Mouse (Mus musculus) intestine, embryonic 16.5 days (tissue): ENCODE data around the gene Faiml. TPM values are rescaled to one million over a fixed set of nuclear protein-coding genes. Genes with fewer than 3 reads are reported as not detected.

ENCODE experiments used
- ATAC-seq: fragments of 200-750 bp; cut with Nextera tagmentation; 2 replicates; pipeline ENCODE4 v1.8.0; 2017; ENCODE audit warnings: moderate TSS enrichment, moderate library complexity
- H3K27ac ChIP-seq: fragments of 300-500 bp; sonication (generic); 2 replicates; pipeline ENCODE4 v1.5.1; 2014; ENCODE audit warnings: mild to moderate bottlenecking, low read length
- H3K27me3 ChIP-seq: fragments of 300-500 bp; sonication (generic); replicated peaks from 2 replicates; pipeline ENCODE4 v1.6.1; 2014; ENCODE audit warnings: low read length, control low read depth, mixed read lengths; ENCODE audit not compliant: control insufficient read depth, insufficient read depth
- H3K36me3 ChIP-seq: fragments of 300-500 bp; sonication (generic); 2 replicates; pipeline ENCODE4 v1.6.1; 2014; ENCODE audit warnings: low read length, control low read depth; ENCODE audit not compliant: control insufficient read depth, insufficient read depth
- H3K4me1 ChIP-seq: fragments of 300-500 bp; sonication (generic); 2 replicates; pipeline ENCODE4 v1.6.1; 2014; ENCODE audit warnings: low read length, control low read depth, mixed read lengths; ENCODE audit not compliant: control insufficient read depth, insufficient read depth
- H3K4me2 ChIP-seq: fragments of 300-500 bp; sonication (generic); 2 replicates; pipeline ENCODE4 v1.6.1; 2014; ENCODE audit warnings: low read depth, low read length, control low read depth
- H3K4me3 ChIP-seq: fragments of 300-500 bp; sonication (generic); 2 replicates; pipeline ENCODE4 v1.5.1; 2014; ENCODE audit warnings: mild to moderate bottlenecking, low read length
- H3K9ac ChIP-seq: fragments of 300-500 bp; sonication (generic); 2 replicates; pipeline ENCODE4 v1.6.1; 2014; ENCODE audit warnings: low read depth, low read length
- H3K9me3 ChIP-seq: fragments of 300-500 bp; sonication (generic); 2 replicates; pipeline ENCODE4 v1.6.1; 2016; ENCODE audit warnings: low read length, control low read depth; ENCODE audit not compliant: control insufficient read depth
- WGBS: fragments of 180-500 bp; shearing (Covaris S2); extraction: QIAGEN DNeasy Blood & Tissue Kit; methylation state at CpG from one replicate; pipeline ENCODE4 v1.1.7; 2014; 5-methylcytosine and 5-hydroxymethylcytosine counted together
- polyA plus RNA-seq: library from polyadenylated mRNA; unstranded; fragments of >200 nt; fragmentation: Nextera tagmentation; extraction: Ambion mirVana; gene quantifications from 2 replicates; pipeline ENCODE4 v1.2.1, GENCODE M21; 2015

Gene Faiml
- polyA plus RNA-seq: not detected in 2 replicates

DNA sequence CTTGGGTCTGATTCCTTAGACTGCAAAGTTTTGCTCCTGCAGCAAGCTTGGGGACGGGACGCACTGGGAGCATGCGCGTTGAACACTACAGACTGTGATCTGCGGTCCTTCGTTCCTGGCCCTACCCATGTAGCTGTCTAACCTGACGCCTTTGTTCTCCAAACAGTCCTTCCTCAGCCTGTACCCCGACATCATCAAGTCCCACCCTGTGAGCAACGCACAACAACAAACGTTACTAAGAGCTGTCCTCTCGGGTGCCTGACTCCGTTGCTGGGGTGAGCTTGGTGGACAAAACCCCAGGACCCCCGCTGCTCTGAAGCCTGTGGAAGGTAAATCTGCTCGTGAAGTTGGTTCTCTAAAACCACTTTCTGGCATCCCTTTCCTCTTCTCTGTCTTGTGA, at the start of gene Faiml:
TSS of gene Faiml (minus strand) at position 101 of the 400 bp plus-strand sequence.
- H3K27ac ChIP-seq: no peak within 1 kb of the TSS
- no peaks in the 10 kb centered on the region for H3K9me3 ChIP-seq
- no peak for ATAC-seq
- no peak within 1 kb of the TSS for H3K9ac ChIP-seq
- H3K4me1 ChIP-seq: no peaks in the 10 kb centered on the region
- no peaks in the 10 kb centered on the region for H3K27me3 ChIP-seq
- no peak within 1 kb of the TSS for H3K4me3 ChIP-seq
- H3K4me2 ChIP-seq: no peak within 1 kb of the TSS
- 90% methylated on average over 14 of the region's 14 CpGs for WGBS
- no peaks in the 10 kb centered on the region for H3K36me3 ChIP-seq

GRCm38 (mm10) chr9:99258891-99259290, 21.9 kb upstream of the Faiml start:
- Histone ChIP-seq H3K27ac (no peak overlapping the region), H3K36me3 (peaks cover 4% of the 10 kb centered on the region; the same call in 1 of the 2 replicates), H3K9ac (no peak overlapping the region), H3K27me3 (no peaks in the 10 kb centered on the region), H3K4me1 (no peaks in the 10 kb centered on the region), H3K4me2 (no peak overlapping the region), H3K4me3 (no peak overlapping the region), H3K9me3 (no peaks in the 10 kb centered on the region)
- ATAC-seq: no peak
- 74% methylated on average over 5 of the region's 5 CpGs for WGBS

DNA sequence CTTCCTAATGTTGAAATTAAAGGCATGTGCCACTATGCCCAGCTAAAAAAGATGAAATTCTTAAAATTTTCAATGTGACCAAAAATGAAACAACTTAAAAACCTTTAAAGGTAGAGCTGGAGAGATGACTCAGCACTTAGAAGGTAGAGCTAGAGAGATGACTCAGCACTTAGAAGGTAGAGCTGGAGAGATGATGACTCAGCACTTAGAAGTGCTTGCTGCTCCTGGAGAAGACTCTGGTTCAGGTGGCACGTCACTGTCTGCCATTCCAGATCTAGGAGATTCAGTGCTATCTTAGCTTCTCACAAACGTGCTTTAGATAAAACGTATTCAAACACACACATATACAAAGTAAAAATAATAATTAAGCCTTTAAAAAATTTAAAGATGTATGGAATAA, 19.8 kb upstream of the Faiml start:
- H3K27me3 ChIP-seq: no peaks in the 10 kb centered on the region
- H3K9me3 ChIP-seq: no peaks in the 10 kb centered on the region
- H3K4me2 ChIP-seq: no peak overlapping the region
- H3K36me3 ChIP-seq: peaks cover 4% of the 10 kb centered on the region; the same call in 1 of the 2 replicates
- H3K9ac ChIP-seq: no peak overlapping the region
- no peak overlapping the region for H3K4me3 ChIP-seq
- H3K4me1 ChIP-seq: no peaks in the 10 kb centered on the region
- no peak for ATAC-seq
- WGBS: 89% methylated on average over 3 of the region's 3 CpGs
- H3K27ac ChIP-seq: no peak overlapping the region

- H3K9me3 ChIP-seq: no peaks in the 10 kb centered on the region
- WGBS: 97% methylated on average over 1 of the region's 1 CpGs
Observed at GRCm38 (mm10) chr9:99256206-99256605, 19.2 kb upstream of the Faiml start.

DNA sequence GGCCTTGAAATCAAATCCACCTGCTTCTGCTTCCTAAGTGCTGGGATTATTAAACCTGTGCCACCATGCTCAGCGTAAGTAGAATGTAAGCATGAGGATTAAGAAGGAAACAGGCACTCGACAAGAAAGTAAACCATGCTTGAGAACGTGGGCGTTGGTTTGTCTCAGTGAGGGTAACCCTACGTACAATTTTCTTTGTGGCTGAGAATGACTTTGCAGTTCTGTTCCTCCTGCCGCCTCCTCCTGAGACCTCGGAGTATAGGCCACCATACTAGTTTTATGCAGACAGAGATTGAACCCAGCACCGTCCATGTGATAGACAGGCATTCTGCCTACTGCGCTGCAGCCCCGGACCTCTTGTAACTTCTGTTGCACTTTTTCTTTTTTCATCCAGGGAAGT, 16.8 kb upstream of the Faiml start:
- no peaks in the 10 kb centered on the region for H3K9me3 ChIP-seq
- no peaks in the 10 kb centered on the region for H3K4me1 ChIP-seq
- 76% methylated on average over 10 of the region's 10 CpGs for WGBS
- no peak overlapping the region for H3K9ac ChIP-seq
- no peaks in the 10 kb centered on the region for H3K27me3 ChIP-seq
- no peak for ATAC-seq
- H3K27ac ChIP-seq: no peak overlapping the region
- no peaks in the 10 kb centered on the region for H3K36me3 ChIP-seq
- H3K4me2 ChIP-seq: no peak overlapping the region
- H3K4me3 ChIP-seq: no peak overlapping the region

More at GRCm38 (mm10) chr9:99256206-99256605, 19.2 kb upstream of the Faiml start:
- H3K9ac ChIP-seq: no peak overlapping the region
- H3K27me3 ChIP-seq: no peaks in the 10 kb centered on the region
- no peaks in the 10 kb centered on the region for H3K4me1 ChIP-seq
- H3K4me3 ChIP-seq: no peak overlapping the region
- no peak overlapping the region for H3K4me2 ChIP-seq
- H3K36me3 ChIP-seq: peaks cover 4% of the 10 kb centered on the region; the same call in 1 of the 2 replicates
- ATAC-seq: no peak
- no peak overlapping the region for H3K27ac ChIP-seq

- no peaks in the 10 kb centered on the region for H3K9me3 ChIP-seq
- 93% methylated on average over 4 of the region's 4 CpGs for WGBS
- no peak overlapping the region for H3K4me2 ChIP-seq
- H3K27ac ChIP-seq: no peak overlapping the region
- no peak for ATAC-seq
- no peaks in the 10 kb centered on the region for H3K27me3 ChIP-seq
- H3K9ac ChIP-seq: no peak overlapping the region
- no peak overlapping the region for H3K4me3 ChIP-seq
- no peaks in the 10 kb centered on the region for H3K4me1 ChIP-seq
- no peaks in the 10 kb centered on the region for H3K36me3 ChIP-seq
Observed at GRCm38 (mm10) chr9:99248906-99249305, 11.9 kb upstream of the Faiml start.

- Histone ChIP-seq H3K4me3 (no peak overlapping the region), H3K36me3 (no peaks in the 10 kb centered on the region), H3K4me2 (no peak overlapping the region), H3K4me1 (no peaks in the 10 kb centered on the region), H3K27me3 (no peaks in the 10 kb centered on the region), H3K27ac (no peak overlapping the region), H3K9me3 (no peaks in the 10 kb centered on the region), H3K9ac (no peak overlapping the region)
- ATAC-seq: no peak
- 63% methylated on average over 8 of the region's 8 CpGs for WGBS
Observed at GRCm38 (mm10) chr9:99248304-99248703, 11.3 kb upstream of the Faiml start.

- H3K4me2 ChIP-seq: peak overlapping the region; percentile 56
- peaks cover 4% of the 10 kb centered on the region; the same call in 1 of the 2 replicates for H3K4me1 ChIP-seq
- peak overlapping the region; percentile 83 for H3K27ac ChIP-seq
- no peaks in the 10 kb centered on the region for H3K27me3 ChIP-seq
- ATAC-seq: peak; percentile 2; the same call in 1 of the 2 replicates
- H3K4me3 ChIP-seq: peak overlapping the region; percentile 80
- peak overlapping the region; percentile 80 for H3K9ac ChIP-seq
- WGBS: 2% methylated on average over 10 of the region's 10 CpGs
- H3K9me3 ChIP-seq: no peaks in the 10 kb centered on the region
- H3K36me3 ChIP-seq: no peaks in the 10 kb centered on the region
Observed at GRCm38 (mm10) chr9:99243895-99244293, 6.9 kb upstream of the Faiml start.

DNA sequence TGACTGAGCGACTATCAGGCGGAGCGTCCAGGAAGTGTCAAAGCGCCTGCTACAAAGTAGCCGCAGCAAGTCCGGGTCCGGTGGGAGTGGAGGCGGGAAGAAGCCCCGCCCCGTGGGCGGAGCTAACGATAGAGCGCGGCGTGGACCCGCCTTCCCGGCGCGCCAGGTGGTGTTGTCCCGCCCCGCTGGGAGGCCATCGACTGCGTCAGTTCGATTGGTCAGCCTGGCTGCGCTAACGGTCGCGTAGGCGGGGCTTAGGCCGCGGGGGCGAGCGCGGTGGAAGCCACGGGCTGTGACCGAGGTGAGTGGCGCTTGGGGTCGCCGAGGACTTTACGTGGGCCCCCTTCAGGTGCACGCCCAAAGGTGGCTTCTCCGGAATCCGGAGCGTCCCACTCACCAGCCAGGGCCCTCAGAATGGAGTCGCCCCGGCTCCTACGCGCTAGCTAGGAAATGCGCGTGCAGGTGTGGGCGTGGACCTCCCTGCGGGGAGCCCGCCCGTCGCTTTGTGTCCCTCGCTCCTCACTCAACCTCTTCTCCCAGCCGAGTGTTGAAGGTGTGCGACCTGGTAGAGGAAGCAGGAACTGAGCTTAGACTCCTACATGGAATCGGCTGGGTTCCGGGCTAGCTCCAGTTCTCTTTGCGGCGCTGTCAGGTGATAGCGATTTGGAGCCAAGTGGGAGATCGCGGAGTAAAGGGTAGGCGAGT, 6.3 kb upstream of the Faiml start, which contains the start of gene Cep70:
TSS of gene Cep70 (plus strand) at position 178 of the 705 bp plus-strand sequence.
- peak within 1 kb of the TSS; percentile 80 for H3K9ac ChIP-seq
- H3K4me2 ChIP-seq: peak within 1 kb of the TSS; percentile 56
- no peaks in the 10 kb centered on the region for H3K9me3 ChIP-seq
- H3K4me3 ChIP-seq: peak within 1 kb of the TSS; percentile 80
- H3K27ac ChIP-seq: peak within 1 kb of the TSS; percentile 83
- H3K36me3 ChIP-seq: no peaks in the 10 kb centered on the region
- under 1% methylated on average over 66 of the region's 66 CpGs for WGBS
- peaks cover 4% of the 10 kb centered on the region; the same call in 1 of the 2 replicates for H3K4me1 ChIP-seq
- no peaks in the 10 kb centered on the region for H3K27me3 ChIP-seq
- peak; percentile 96 for ATAC-seq
